Mouse (Mus musculus): ENCODE measurements around the gene Ogfod2.

The Ogfod2 gene

GRCm38 (mm10) chr5:124111742-124112497 lies at the start of gene Ogfod2:
Ogfod2 (plus strand) TSS chr5:124112297.
- DNase-seq, result peak; percentile 96 to 97

GRCm38 (mm10) chr5:124069657-124070056 lies 42.4 kb upstream of the Ogfod2 start:
- DNase-seq, result no peak

GRCm38 (mm10) chr5:124073682-124074081 lies 38.4 kb upstream of the Ogfod2 start:
- DNase-seq, result no peak

- DNase-seq, result peak in 1 of 2 experiments; percentile 56
These were observed 37.2 kb upstream of the Ogfod2 start for GRCm38 (mm10) chr5:124074845-124075307.

- DNase-seq, result no peak
These were observed 36.4 kb upstream of the Ogfod2 start for GRCm38 (mm10) chr5:124075716-124076115.

- no peak for DNase-seq
These were observed 35.5 kb upstream of the Ogfod2 start for GRCm38 (mm10) chr5:124076559-124076958.

- no peak for DNase-seq
These were observed 34.9 kb upstream of the Ogfod2 start for GRCm38 (mm10) chr5:124077241-124077640.

GRCm38 (mm10) chr5:124077856-124078460 lies 34.1 kb upstream of the Ogfod2 start:
- no peak for DNase-seq

- DNase-seq, result peak in 1 of 2 experiments; percentile 57
These were observed 33.2 kb upstream of the Ogfod2 start for GRCm38 (mm10) chr5:124078794-124079416.

- no peak for DNase-seq
These were observed 32.2 kb upstream of the Ogfod2 start for GRCm38 (mm10) chr5:124079880-124080279.

- DNase-seq, result no peak
These were observed 29.6 kb upstream of the Ogfod2 start for GRCm38 (mm10) chr5:124082447-124082846.

- no peak for DNase-seq
These were observed 29.0 kb upstream of the Ogfod2 start for GRCm38 (mm10) chr5:124082941-124083688.

GRCm38 (mm10) chr5:124083850-124084587 lies 28.1 kb upstream of the Ogfod2 start:
- DNase-seq, result peak in 1 of 2 experiments; percentile 23

GRCm38 (mm10) chr5:124084588-124085173 lies 27.4 kb upstream of the Ogfod2 start:
- DNase-seq, result peak; percentile 79 to 89

- no peak for DNase-seq
These were observed 26.6 kb upstream of the Ogfod2 start for GRCm38 (mm10) chr5:124085513-124085912.

GRCm38 (mm10) chr5:124086876-124087275 lies 25.2 kb upstream of the Ogfod2 start:
- DNase-seq, result no peak

- no peak for DNase-seq
These were observed 22.2 kb upstream of the Ogfod2 start for GRCm38 (mm10) chr5:124089868-124090267.

- DNase-seq, result peak in 1 of 2 experiments; percentile 26
These were observed 20.1 kb upstream of the Ogfod2 start for GRCm38 (mm10) chr5:124091951-124092406.

GRCm38 (mm10) chr5:124093120-124093794 lies 18.8 kb upstream of the Ogfod2 start:
- DNase-seq, result peak; percentile 60 to 71

GRCm38 (mm10) chr5:124093852-124094604 lies 18.1 kb upstream of the Ogfod2 start:
- no peak for DNase-seq
